Mouse (Mus musculus) embryonic facial prominence, embryonic 13.5 days (tissue): Measurements from ENCODE around the gene Gimap7. TPM values are rescaled to one million over a fixed set of nuclear protein-coding genes. Genes with fewer than 3 reads are reported as not detected.
A peak's percentile ranks its signal among the peaks of the same experiment; 100 is the strongest.

Experiments used
- ATAC-seq: fragments of 200-750 bp; cut with Nextera tagmentation; 2 replicates; pipeline ENCODE4 v1.8.0; 2017; ENCODE audit warnings: low read depth; ENCODE audit not compliant: insufficient number of reproducible peaks, insufficient read depth, low FRiP score, low TSS enrichment
- H3K27ac ChIP-seq: fragments of 300-500 bp; sonication (generic); 2 replicates; pipeline ENCODE4 v1.5.1; 2015; ENCODE audit warnings: moderate library complexity, mild to moderate bottlenecking, inconsistent platforms
- H3K27me3 ChIP-seq: fragments of 300-500 bp; sonication (generic); 2 replicates; pipeline ENCODE4 v1.6.1; 2015; ENCODE audit warnings: mild to moderate bottlenecking, inconsistent platforms
- H3K36me3 ChIP-seq: fragments of 300-500 bp; sonication (generic); 2 replicates; pipeline ENCODE4 v1.6.1; 2015; ENCODE audit warnings: mild to moderate bottlenecking, inconsistent platforms
- H3K4me1 ChIP-seq: fragments of 300-500 bp; sonication (generic); 2 replicates; pipeline ENCODE4 v1.6.1; 2015; ENCODE audit warnings: inconsistent platforms
- H3K4me2 ChIP-seq: fragments of 300-500 bp; sonication (generic); 2 replicates; pipeline ENCODE4 v1.6.1; 2015; ENCODE audit warnings: moderate library complexity, mild to moderate bottlenecking, inconsistent platforms
- H3K4me3 ChIP-seq: fragments of 300-500 bp; sonication (generic); 2 replicates; pipeline ENCODE4 v1.5.1; 2015; ENCODE audit warnings: mild to moderate bottlenecking, inconsistent platforms
- H3K9ac ChIP-seq: fragments of 300-500 bp; sonication (generic); 2 replicates; pipeline ENCODE4 v1.6.1; 2015; ENCODE audit warnings: mild to moderate bottlenecking, inconsistent platforms
- H3K9me3 ChIP-seq: fragments of 300-500 bp; sonication (generic); 2 replicates; pipeline ENCODE4 v1.6.1; 2016; ENCODE audit warnings: inconsistent platforms
- WGBS: fragments of 180-500 bp; shearing (Covaris S2); methylation state at CpG from one replicate; pipeline ENCODE4 v1.1.7; 2015; ENCODE audit warnings: mixed read lengths; 5-methylcytosine and 5-hydroxymethylcytosine counted together
- polyA plus RNA-seq: library from polyadenylated mRNA; unstranded; fragments of >200 nt; fragmentation: Nextera tagmentation; extraction: Ambion mirVana; gene quantifications from 2 replicates; pipeline ENCODE4 v1.2.1, GENCODE M21; 2015

Gimap7 gene
- not detected in 2 replicates for polyA plus RNA-seq

DNA sequence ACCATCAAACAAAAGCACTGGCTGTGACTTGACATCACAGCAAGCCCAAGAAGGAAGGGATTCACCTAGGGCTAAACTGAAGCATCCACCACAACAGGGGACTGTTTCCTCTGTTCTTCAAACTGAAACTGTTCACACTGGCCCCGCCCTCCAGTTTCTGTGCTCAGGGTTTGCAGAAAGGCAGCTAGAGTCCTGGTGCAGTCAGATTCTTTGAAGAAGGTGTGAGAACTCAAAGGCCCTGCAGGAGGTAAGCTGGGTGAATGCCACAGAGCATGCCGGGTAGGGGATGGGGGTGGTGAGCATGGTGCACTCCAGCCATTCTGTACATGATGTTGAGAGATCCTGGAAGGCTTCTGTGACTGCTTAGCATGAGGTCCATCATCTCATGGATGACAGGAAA lies at the start of gene Gimap7, which contains the start of gene Gm28053:
Gene Gimap7 (plus strand): TSS at position 167 of the 400 bp plus-strand sequence.
Gene Gm28053 (plus strand): TSS at position 153 of the 400 bp plus-strand sequence.
- WGBS: 57% methylated on average over 2 of the region's 2 CpGs

DNA sequence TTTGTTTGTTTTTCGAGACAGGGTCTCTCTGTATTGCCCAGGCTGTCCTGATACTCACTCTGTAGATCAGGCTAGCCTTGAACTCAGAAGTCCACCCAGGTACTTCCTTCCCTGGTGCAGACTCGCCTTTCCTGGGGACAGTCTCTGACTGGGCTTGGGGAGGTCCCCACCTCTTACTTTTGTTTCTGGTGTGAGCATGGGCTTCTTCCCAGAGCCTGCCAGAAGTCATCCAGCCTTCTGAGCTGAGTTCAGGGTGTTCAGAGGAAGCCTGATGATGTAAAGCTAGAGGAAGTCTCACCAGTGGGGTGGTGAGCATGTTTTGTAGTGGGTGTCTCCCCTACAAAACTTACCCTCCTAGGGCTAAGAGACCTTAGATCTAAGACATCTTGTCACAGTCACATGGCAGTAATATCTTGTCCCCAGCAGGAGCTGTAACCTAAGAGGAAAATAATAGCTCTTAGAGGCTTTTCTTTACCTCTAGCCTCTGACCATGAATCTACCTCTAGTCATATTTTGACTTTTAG lies 48.9 kb upstream of the Gimap7 start:
- WGBS: 58% methylated on average over 2 of the region's 2 CpGs
- Histone ChIP-seq H3K4me3 (no peak overlapping the region), H3K9me3 (no peaks in the 10 kb centered on the region), H3K9ac (no peak overlapping the region), H3K4me2 (no peak overlapping the region), H3K27ac (no peak overlapping the region), H3K4me1 (no peaks in the 10 kb centered on the region), H3K36me3 (no peaks in the 10 kb centered on the region), H3K27me3 (no peaks in the 10 kb centered on the region)
- no peak for ATAC-seq

More for the DNA sequence above, at the start of gene Gimap7, which contains the start of gene Gm28053:
- ATAC-seq: no peak
- H3K4me3 ChIP-seq: no peak within 1 kb of the TSS
- H3K27ac ChIP-seq: no peak within 1 kb of the TSS
- H3K27me3 ChIP-seq: no peaks in the 10 kb centered on the region
- H3K9ac ChIP-seq: no peak within 1 kb of the TSS
- no peaks in the 10 kb centered on the region for H3K4me1 ChIP-seq
- H3K9me3 ChIP-seq: no peaks in the 10 kb centered on the region
- H3K4me2 ChIP-seq: no peak within 1 kb of the TSS
- no peaks in the 10 kb centered on the region for H3K36me3 ChIP-seq

DNA sequence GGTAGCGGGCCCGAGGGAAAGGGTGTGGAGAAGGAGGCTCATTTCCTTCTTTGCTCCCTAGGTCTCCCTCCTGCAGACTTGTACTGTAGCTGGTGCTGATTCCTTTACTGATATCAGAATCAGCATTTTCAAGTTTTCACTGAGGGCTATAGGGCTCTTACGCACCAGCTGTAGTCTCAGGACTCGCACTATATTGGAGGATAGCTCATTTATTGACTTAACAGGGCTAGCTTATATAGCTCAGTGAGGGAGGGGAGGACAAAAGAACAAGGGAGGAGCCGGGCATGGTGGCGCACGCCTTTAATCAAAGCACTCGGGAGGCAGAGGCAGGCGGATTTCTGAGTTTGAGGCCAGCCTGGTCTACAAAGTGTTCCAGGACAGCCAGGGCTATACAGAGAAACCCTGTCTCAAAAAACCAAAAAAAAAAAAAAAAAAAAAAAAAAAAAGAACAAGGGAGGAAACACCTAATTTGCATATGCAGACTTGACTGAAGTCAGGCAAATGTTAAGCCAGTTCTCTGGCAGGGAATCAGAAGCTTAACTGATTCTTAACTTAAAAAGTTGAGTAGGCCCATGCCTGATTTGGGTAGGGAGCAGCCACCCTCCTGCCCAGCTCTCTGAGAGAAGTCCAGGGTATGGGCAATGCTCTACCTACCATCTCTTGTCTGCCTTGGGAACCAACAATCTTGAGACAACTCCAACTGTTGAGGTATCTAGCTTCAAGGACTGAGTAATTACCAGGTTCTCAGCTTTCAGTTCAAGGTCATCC lies 43.9 kb upstream of the Gimap7 start:
- no peak overlapping the region for H3K9ac ChIP-seq
- no peak overlapping the region for H3K4me2 ChIP-seq
- H3K27me3 ChIP-seq: no peaks in the 10 kb centered on the region
- no peak for ATAC-seq
- H3K4me3 ChIP-seq: no peak overlapping the region
- no peak overlapping the region for H3K27ac ChIP-seq
- 93% methylated on average over 9 of the region's 9 CpGs for WGBS
- H3K9me3 ChIP-seq: no peaks in the 10 kb centered on the region
- no peaks in the 10 kb centered on the region for H3K4me1 ChIP-seq
- H3K36me3 ChIP-seq: no peaks in the 10 kb centered on the region

DNA sequence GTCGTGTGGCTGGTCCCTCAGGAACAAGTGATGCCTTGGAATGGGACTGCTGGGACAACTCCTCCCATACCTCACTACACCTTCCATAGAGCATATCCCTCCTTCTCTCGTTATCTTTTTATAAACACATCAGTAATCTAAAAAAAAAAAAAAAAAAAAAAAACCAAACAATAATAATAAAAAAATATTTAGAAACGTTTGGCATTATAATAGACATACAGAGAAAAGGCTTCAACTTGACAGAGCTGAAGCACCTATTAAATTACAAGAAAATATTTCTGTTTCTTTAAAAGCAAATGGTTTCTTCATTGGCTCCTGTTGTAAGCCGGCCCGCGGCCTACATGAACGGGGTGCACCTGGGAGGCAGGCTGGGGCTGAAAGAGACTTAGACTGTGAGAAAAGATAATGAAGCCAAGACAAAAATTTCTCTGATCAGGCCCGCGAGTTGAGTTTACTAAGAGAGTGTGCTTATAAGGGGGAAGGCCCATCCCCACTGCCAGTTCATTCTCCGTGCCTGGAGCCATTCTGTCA lies 43.0 kb upstream of the Gimap7 start:
- no peaks in the 10 kb centered on the region for H3K36me3 ChIP-seq

DNA sequence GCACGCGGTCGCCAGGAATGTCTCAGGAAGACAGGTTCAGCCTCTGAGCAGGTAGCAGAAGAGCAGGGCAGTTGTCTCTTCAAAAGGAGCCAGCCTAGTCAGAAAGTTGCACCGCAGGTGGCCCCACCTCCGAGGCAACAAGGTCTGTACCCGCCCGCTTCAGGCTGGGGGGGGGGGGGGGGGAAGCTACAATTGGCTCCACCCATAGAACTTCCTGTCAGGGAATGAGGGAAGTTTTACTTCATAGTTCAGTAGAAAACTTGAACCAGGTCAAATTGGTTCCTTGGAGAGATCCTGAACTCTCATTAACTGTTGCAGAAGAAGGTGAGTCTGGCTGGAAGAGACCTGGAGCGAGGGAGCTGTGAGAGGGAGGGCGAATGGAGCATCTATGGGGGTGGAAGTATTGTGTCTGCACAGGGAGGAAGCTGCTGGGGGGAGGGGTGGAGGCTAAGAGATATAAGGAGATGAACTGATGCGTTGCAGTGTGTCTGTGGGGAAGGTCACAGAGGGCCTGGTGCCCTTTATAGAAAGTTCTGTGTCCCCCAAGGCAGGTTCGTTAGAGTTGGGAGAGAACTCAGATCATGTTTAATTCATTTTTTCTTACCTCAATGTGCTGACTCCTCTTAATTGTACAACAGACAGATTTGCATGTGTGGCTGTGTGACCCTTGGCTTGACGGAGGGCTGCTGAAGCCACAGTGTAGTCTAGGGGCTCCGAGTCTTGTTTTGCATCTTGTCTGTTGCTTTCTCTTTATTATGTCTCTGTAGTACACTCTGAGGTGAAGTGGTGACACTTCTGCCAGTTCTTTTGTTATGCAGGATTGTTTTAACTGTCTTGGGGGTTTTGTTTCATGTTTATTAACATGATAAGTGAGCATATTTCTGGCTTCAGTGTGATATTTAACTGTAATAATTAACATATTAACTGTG lies 42.2 kb upstream of the Gimap7 start, which contains the start of gene Gimap9:
Gene Gimap9 (plus strand): TSS at position 199 of the 929 bp plus-strand sequence.
- no peak for ATAC-seq
- Histone ChIP-seq H3K9me3 (no peaks in the 10 kb centered on the region), H3K27ac (peak within 1 kb of the TSS; percentile 39; the same call in 1 of the 2 replicates), H3K4me3 (peak within 1 kb of the TSS; percentile 39), H3K4me2 (peak within 1 kb of the TSS; percentile 58), H3K27me3 (no peaks in the 10 kb centered on the region), H3K9ac (peak within 1 kb of the TSS; percentile 44), H3K4me1 (no peaks in the 10 kb centered on the region), H3K36me3 (no peaks in the 10 kb centered on the region)
- 18% methylated on average over 13 of the region's 13 CpGs for WGBS

More for the DNA sequence above, 43.0 kb upstream of the Gimap7 start:
- Histone ChIP-seq H3K27ac (no peak overlapping the region), H3K4me2 (peak overlapping the region; percentile 58), H3K9me3 (no peaks in the 10 kb centered on the region), H3K4me3 (peak overlapping the region; percentile 39), H3K4me1 (no peaks in the 10 kb centered on the region), H3K27me3 (no peaks in the 10 kb centered on the region), H3K9ac (peak overlapping the region; percentile 44; the same call in 1 of the 2 replicates)
- ATAC-seq: no peak
- WGBS: 27% methylated on average over 10 of the region's 10 CpGs

DNA sequence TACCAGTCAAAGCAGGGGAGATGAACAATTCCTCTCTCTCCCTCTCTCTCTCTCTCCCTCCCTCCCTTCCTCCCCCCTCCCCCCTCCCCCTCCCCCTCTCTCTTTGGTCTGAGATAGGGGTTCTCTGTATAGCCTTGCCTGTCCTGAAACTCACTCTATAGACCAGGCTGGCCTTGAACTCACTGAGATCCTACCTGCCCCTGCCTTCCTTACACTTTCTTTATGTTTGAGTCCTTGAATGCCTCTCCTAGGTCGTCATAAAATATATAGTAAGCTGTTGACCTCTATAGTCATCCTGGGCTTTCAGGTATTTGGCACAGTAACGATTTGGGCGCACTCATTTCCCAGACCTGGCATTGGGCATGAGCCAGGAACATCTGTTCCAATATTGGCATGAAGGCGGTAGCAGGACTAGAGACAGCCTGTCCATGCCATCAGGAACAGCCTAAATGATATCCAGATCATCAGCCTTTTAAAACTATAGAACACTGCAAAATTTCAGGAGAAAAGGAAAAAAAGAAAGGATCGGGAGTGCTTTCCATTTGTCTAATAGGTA lies 41.5 kb upstream of the Gimap7 start:
- Histone ChIP-seq H3K27me3 (no peaks in the 10 kb centered on the region), H3K4me1 (no peaks in the 10 kb centered on the region), H3K9ac (no peak overlapping the region), H3K27ac (no peak overlapping the region), H3K36me3 (no peaks in the 10 kb centered on the region), H3K9me3 (no peaks in the 10 kb centered on the region), H3K4me2 (peak overlapping the region; percentile 58), H3K4me3 (0 out of 2 replicates have a peak overlapping the region, but pooled peaks have one; percentile 39)
- 85% methylated on average over 5 of the region's 5 CpGs for WGBS
- no peak for ATAC-seq

DNA sequence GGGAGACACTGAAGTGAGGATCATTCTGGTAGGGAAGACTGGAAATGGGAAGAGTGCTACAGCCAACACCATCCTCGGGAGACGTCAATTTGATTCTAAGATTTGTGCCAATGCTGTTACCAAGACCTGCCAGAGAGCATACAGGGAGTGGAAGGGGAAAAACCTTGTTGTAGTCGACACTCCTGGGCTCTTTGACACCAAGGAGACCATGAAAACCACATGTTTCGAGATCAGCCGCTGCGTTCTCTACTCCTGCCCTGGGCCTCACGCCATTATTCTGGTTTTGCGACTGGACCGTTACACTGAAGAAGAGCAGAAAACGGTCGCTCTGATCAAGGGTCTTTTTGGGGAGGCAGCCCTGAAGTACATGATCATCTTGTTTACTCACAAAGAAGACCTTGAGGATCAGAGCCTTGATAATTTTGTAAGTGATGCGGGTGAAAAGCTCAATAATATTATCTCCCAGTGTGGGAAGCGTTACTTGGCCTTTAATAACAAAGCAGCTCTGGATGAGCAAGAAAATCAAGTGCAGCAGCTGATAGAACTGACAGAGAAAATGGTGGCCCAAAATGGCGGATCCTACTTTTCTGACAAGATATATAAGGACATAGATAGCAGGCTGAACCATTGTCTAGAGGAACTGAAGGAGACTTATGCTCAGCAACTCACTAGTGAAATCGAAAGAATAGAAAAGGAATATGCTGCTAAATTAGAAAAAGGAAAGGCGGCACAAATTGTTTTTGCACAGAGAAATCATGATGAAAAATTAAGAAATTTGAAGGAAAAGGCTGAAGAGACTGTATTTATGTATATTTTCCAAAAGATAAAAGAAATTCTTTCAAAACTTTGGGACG lies 40.7 kb upstream of the Gimap7 start:
- H3K4me1 ChIP-seq: no peaks in the 10 kb centered on the region
- no peak for ATAC-seq
- no peak overlapping the region for H3K4me2 ChIP-seq
- WGBS: 92% methylated on average over 17 of the region's 17 CpGs
- no peak overlapping the region for H3K4me3 ChIP-seq
- H3K27me3 ChIP-seq: no peaks in the 10 kb centered on the region
- no peak overlapping the region for H3K27ac ChIP-seq
- no peaks in the 10 kb centered on the region for H3K36me3 ChIP-seq
- H3K9me3 ChIP-seq: no peaks in the 10 kb centered on the region
- no peak overlapping the region for H3K9ac ChIP-seq

DNA sequence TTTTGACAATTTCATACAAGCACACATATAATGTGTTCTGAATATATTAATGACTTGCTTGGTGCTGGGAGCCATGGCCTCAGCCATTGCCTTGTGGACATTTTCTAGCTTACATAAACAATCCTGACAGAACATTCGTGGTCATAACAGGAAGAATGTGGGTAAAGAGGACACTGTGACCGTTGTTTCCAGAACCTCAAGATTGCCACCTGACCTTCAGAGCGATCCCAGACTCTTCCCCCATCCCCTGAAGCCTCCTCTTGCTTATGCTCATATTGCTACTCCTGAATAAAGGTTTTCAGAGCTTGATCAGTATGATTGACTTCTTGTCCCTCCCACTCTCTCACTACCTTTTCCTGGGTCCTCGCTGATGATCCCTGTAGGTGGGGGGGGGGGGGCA lies 40.0 kb upstream of the Gimap7 start:
- no peak for ATAC-seq
- Histone ChIP-seq H3K36me3 (no peaks in the 10 kb centered on the region), H3K27ac (no peak overlapping the region), H3K4me3 (no peak overlapping the region), H3K27me3 (no peaks in the 10 kb centered on the region), H3K9ac (no peak overlapping the region), H3K9me3 (no peaks in the 10 kb centered on the region), H3K4me1 (no peaks in the 10 kb centered on the region), H3K4me2 (no peak overlapping the region)
- 80% methylated on average over 4 of the region's 4 CpGs for WGBS

DNA sequence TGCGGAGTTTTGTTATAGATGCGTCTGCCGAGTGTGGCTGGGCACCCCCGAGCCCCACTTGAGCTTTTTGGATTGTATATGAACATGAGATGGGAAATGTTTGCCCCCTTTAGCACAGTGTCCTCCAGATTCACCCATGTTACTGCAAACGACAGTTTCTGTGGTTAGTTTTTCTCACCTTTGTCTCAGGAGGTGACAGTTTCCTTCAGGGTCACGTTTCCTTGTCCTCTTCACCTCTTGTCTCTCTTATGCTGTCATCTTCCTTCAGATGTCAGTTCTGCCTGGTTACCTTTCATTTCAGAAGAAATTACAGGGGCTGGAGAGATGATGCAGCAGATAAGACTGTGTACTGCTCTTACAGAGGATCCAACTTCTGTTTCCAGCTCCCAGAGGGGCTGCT lies 38.7 kb upstream of the Gimap7 start:
- ATAC-seq: no peak
- Histone ChIP-seq H3K4me1 (no peaks in the 10 kb centered on the region), H3K9me3 (no peaks in the 10 kb centered on the region), H3K4me2 (no peak overlapping the region), H3K27ac (no peak overlapping the region), H3K9ac (no peak overlapping the region), H3K4me3 (no peak overlapping the region), H3K36me3 (no peaks in the 10 kb centered on the region), H3K27me3 (no peaks in the 10 kb centered on the region)
- WGBS: 80% methylated on average over 6 of the region's 6 CpGs

DNA sequence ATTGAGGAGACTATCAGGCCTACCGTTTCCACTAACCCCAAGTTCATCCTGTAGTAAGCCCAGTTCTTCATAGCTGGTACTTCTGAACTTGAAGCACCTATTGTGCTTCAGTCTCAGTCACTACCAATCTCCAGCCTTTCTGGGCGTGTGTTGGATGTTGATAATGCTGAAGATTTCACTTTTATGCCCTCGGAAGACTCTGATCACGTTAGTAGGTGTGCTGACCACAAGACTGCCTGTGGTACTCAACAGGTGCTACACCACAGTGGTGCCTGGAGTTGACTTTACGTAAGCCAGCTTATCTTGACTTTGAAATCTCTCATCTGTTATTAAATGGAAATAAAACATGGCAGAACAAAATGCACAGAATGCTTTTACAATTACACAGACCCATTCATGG lies 38.0 kb upstream of the Gimap7 start:
- Histone ChIP-seq H3K9ac (no peak overlapping the region), H3K27me3 (no peaks in the 10 kb centered on the region), H3K4me2 (no peak overlapping the region), H3K27ac (no peak overlapping the region), H3K4me3 (no peak overlapping the region), H3K4me1 (no peaks in the 10 kb centered on the region), H3K9me3 (no peaks in the 10 kb centered on the region), H3K36me3 (no peaks in the 10 kb centered on the region)
- no peak for ATAC-seq
- WGBS: 84% methylated on average over 5 of the region's 5 CpGs
